Mouse (Mus musculus) CH12.LX (cell line): ENCODE data around the gene Reck. TPM values are rescaled to one million over a fixed set of nuclear protein-coding genes. Genes with fewer than 3 reads are reported as not detected.

Source experiments
- DNase-seq: peaks from one replicate; pipeline ENCODE4 v3.0.0-alpha.2; 2013; ENCODE audit errors: extremely low read depth
- H3K27ac ChIP-seq: 2 replicates; pipeline ENCODE4 v1.5.1; 2012; ENCODE audit warnings: low read depth, mild to moderate bottlenecking, control low read depth, moderate library complexity; ENCODE audit not compliant: insufficient read depth
- H3K27me3 ChIP-seq: replicated peaks from 2 replicates; pipeline ENCODE3; 2012; ENCODE audit warnings: inconsistent platforms
- H3K36me3 ChIP-seq, 2 experiments: replicated peaks in 1 of 2; 2 replicates each; pipeline versions ENCODE3 to v1.6.1; 2012; ENCODE audit warnings: inconsistent platforms in 1 of 2, low read length in 1 of 2, mild to moderate bottlenecking in 1 of 2, mixed read lengths in 1 of 2, moderate library complexity in 1 of 2; ENCODE audit not compliant: control insufficient read depth in 1 of 2, insufficient read depth in 1 of 2
- H3K4me1 ChIP-seq, 2 experiments: 2 replicates each; pipeline ENCODE4 v1.6.1; 2012; ENCODE audit warnings: inconsistent platforms in 1 of 2, moderate library complexity in 1 of 2; ENCODE audit not compliant: insufficient read depth in 2 of 2, control insufficient read depth in 1 of 2
- H3K4me2 ChIP-seq: 2 replicates; pipeline ENCODE4 v1.6.1; 2012; ENCODE audit warnings: low read depth, mild to moderate bottlenecking, control low read depth; ENCODE audit not compliant: poor library complexity, insufficient read depth, severe bottlenecking
- H3K4me3 ChIP-seq, 3 experiments: fragments of 150-350 bp in 1 of 3; sonication (generic) in 1 of 3; replicated peaks in 1 of 3; 2 replicates each; pipeline versions ENCODE3 to v1.5.1; 2011 to 2012; ENCODE audit warnings: low read depth in 2 of 3, low read length in 2 of 3, mild to moderate bottlenecking in 2 of 3, moderate library complexity in 2 of 3, control low read depth in 1 of 3, improper control_type of control experiment in 1 of 3, inconsistent platforms in 1 of 3, mixed read lengths in 1 of 3; ENCODE audit not compliant: poor library complexity in 1 of 3
- H3K79me2 ChIP-seq: replicated peaks from 2 replicates; pipeline ENCODE4 v1.6.1; 2012; ENCODE audit warnings: mild to moderate bottlenecking, moderate library complexity; ENCODE audit not compliant: control insufficient read depth, poor library complexity, insufficient read depth, severe bottlenecking; ENCODE audit errors: extremely low read depth
- H3K9ac ChIP-seq: 2 replicates; pipeline ENCODE4 v1.6.1; 2012; ENCODE audit warnings: low read depth, mild to moderate bottlenecking, control low read depth, moderate library complexity; ENCODE audit not compliant: insufficient read depth
- H3K9me3 ChIP-seq: replicated peaks from 2 replicates; pipeline ENCODE3; 2012; ENCODE audit warnings: low read length, inconsistent platforms, mixed read lengths
- BHLHE40 ChIP-seq: IDR thresholded peaks from 2 replicates; pipeline ENCODE4 v1.6.1; 2011; ENCODE audit warnings: mild to moderate bottlenecking, low read depth, low read length, improper control_type of control experiment
- CHD1 ChIP-seq: IDR thresholded peaks from 2 replicates; pipeline ENCODE4 v1.6.1; 2012; ENCODE audit warnings: low read depth, low read length, improper control_type of control experiment, inconsistent platforms
- CHD2 ChIP-seq: IDR thresholded peaks from 2 replicates; pipeline ENCODE4 v1.6.1; 2011; ENCODE audit warnings: low read length, improper control_type of control experiment
- CTCF ChIP-seq, 2 experiments: IDR thresholded peaks in 1 of 2; conservative IDR thresholded peaks in 1 of 2; 2 replicates each; pipeline ENCODE4 v1.5.1; 2011 to 2012; ENCODE audit warnings: low read depth in 2 of 2, low read length in 2 of 2, improper control_type of control experiment in 1 of 2, inconsistent platforms in 1 of 2, mild to moderate bottlenecking in 1 of 2, moderate library complexity in 1 of 2
- ELF1 ChIP-seq: IDR thresholded peaks from 2 replicates; pipeline ENCODE4 v1.6.1; 2014; ENCODE audit warnings: low read depth, mild to moderate bottlenecking, inconsistent platforms, low read length, improper control_type of control experiment
- EP300 ChIP-seq: IDR thresholded peaks from 2 replicates; pipeline ENCODE4 v1.6.1; 2011; ENCODE audit warnings: low read length, improper control_type of control experiment
- ETS1 ChIP-seq: conservative IDR thresholded peaks from 2 replicates; pipeline ENCODE4 v1.6.1; 2012; ENCODE audit warnings: low read depth, mild to moderate bottlenecking, inconsistent platforms, low read length, improper control_type of control experiment, moderate library complexity
- GABPA ChIP-seq: IDR thresholded peaks from 2 replicates; pipeline ENCODE4 v1.6.1; 2012; ENCODE audit warnings: low read depth, low read length, improper control_type of control experiment, inconsistent platforms; ENCODE audit not compliant: insufficient replicate concordance
- HCFC1 ChIP-seq: IDR thresholded peaks from 2 replicates; pipeline ENCODE4 v1.6.1; 2012; ENCODE audit warnings: low read depth, mild to moderate bottlenecking, inconsistent platforms, low read length, improper control_type of control experiment
- IRF4 ChIP-seq: IDR thresholded peaks from 2 replicates; pipeline ENCODE4 v1.6.1; 2014; ENCODE audit warnings: low read depth, mild to moderate bottlenecking, inconsistent platforms, low read length, improper control_type of control experiment
- JUN ChIP-seq: IDR thresholded peaks from 2 replicates; pipeline ENCODE4 v1.6.1; 2011; ENCODE audit warnings: low read depth, mild to moderate bottlenecking, low read length, improper control_type of control experiment, moderate library complexity; ENCODE audit not compliant: insufficient read depth
- JUND ChIP-seq: conservative IDR thresholded peaks from 2 replicates; pipeline ENCODE4 v1.6.1; 2011; ENCODE audit warnings: low read depth, low read length, improper control_type of control experiment
- KAT2A ChIP-seq: IDR thresholded peaks from 2 replicates; pipeline ENCODE4 v1.6.1; 2012; ENCODE audit warnings: low read length, improper control_type of control experiment, inconsistent platforms; ENCODE audit not compliant: insufficient replicate concordance
- MAFK ChIP-seq: IDR thresholded peaks from 2 replicates; pipeline ENCODE4 v1.6.1; 2011; ENCODE audit warnings: low read length, improper control_type of control experiment; ENCODE audit not compliant: insufficient replicate concordance
- MAX ChIP-seq: IDR thresholded peaks from 2 replicates; pipeline ENCODE4 v1.6.1; 2011; ENCODE audit warnings: low read length, improper control_type of control experiment
- MAZ ChIP-seq: IDR thresholded peaks from 2 replicates; pipeline ENCODE4 v1.6.1; 2012; ENCODE audit warnings: low read depth, mild to moderate bottlenecking, inconsistent platforms, low read length, improper control_type of control experiment, moderate library complexity
- MEF2A ChIP-seq: IDR thresholded peaks from 2 replicates; pipeline ENCODE4 v1.6.1; 2014; ENCODE audit warnings: low read depth, mild to moderate bottlenecking, inconsistent platforms, low read length, improper control_type of control experiment, borderline replicate concordance
- MXI1 ChIP-seq: IDR thresholded peaks from 2 replicates; pipeline ENCODE4 v1.6.1; 2011; ENCODE audit warnings: mild to moderate bottlenecking, low read depth, low read length, improper control_type of control experiment
- MYC ChIP-seq: IDR thresholded peaks from 2 replicates; pipeline ENCODE4 v1.6.1; 2011; ENCODE audit warnings: low read depth, mild to moderate bottlenecking, improper control_type of control experiment, low read length
- NELFE ChIP-seq: IDR thresholded peaks from 2 replicates; pipeline ENCODE4 v1.6.1; 2011; ENCODE audit warnings: low read depth, low read length, improper control_type of control experiment
- NRF1 ChIP-seq: IDR thresholded peaks from 2 replicates; pipeline ENCODE4 v1.6.1; 2014; ENCODE audit warnings: low read depth, mild to moderate bottlenecking, inconsistent platforms, low read length, improper control_type of control experiment, moderate library complexity
- PAX5 ChIP-seq: IDR thresholded peaks from 2 replicates; pipeline ENCODE4 v1.6.1; 2012; ENCODE audit warnings: low read length, inconsistent platforms, mixed read lengths
- POLR2A ChIP-seq: IDR thresholded peaks from 2 replicates; pipeline ENCODE4 v1.6.1; 2011; ENCODE audit warnings: low read depth, mild to moderate bottlenecking, improper control_type of control experiment, low read length
- POLR2AphosphoS2 ChIP-seq: IDR thresholded peaks from 2 replicates; pipeline ENCODE4 v1.6.1; 2011; ENCODE audit warnings: low read depth, low read length, improper control_type of control experiment
- RAD21 ChIP-seq: IDR thresholded peaks from 2 replicates; pipeline ENCODE4 v1.6.1; 2011; ENCODE audit warnings: low read depth, mild to moderate bottlenecking, low read length, improper control_type of control experiment, moderate library complexity
- RCOR1 ChIP-seq: conservative IDR thresholded peaks from 2 replicates; pipeline ENCODE4 v1.6.1; 2012; ENCODE audit warnings: low read depth, mild to moderate bottlenecking, inconsistent platforms, low read length, improper control_type of control experiment
- TBP ChIP-seq: conservative IDR thresholded peaks from 2 replicates; pipeline ENCODE4 v1.6.1; 2011; ENCODE audit warnings: low read depth, low read length, improper control_type of control experiment
- TCF12 ChIP-seq: IDR thresholded peaks from 2 replicates; pipeline ENCODE4 v1.6.1; 2014; ENCODE audit warnings: low read depth, mild to moderate bottlenecking, inconsistent platforms, low read length, improper control_type of control experiment
- UBTF ChIP-seq: IDR thresholded peaks from 2 replicates; pipeline ENCODE4 v1.6.1; 2012; ENCODE audit warnings: low read depth, mild to moderate bottlenecking, inconsistent platforms, low read length, improper control_type of control experiment, moderate library complexity
- USF1 ChIP-seq: IDR thresholded peaks from 2 replicates; pipeline ENCODE4 v1.6.1; 2014; ENCODE audit warnings: low read depth, mild to moderate bottlenecking, inconsistent platforms, low read length, improper control_type of control experiment
- ZC3H11A ChIP-seq: IDR thresholded peaks from 2 replicates; pipeline ENCODE4 v1.6.1; 2012; ENCODE audit warnings: low read depth, mild to moderate bottlenecking, inconsistent platforms, low read length, improper control_type of control experiment
- ZMIZ1 ChIP-seq: IDR thresholded peaks from 2 replicates; pipeline ENCODE4 v1.6.1; 2012; ENCODE audit warnings: low read depth, mild to moderate bottlenecking, inconsistent platforms, low read length, improper control_type of control experiment
- dilution Hi-C: fragments of 300-500 bp; cut with MboI; formaldehyde crosslinking; loops from 2 replicates; pipeline ENCODE4 v1.14.3; 2020; ENCODE audit warnings: low sequenced_read_pairs; ENCODE audit not compliant: extremely low pct_unique_long_range_greater_than_20kb, extremely low pct_ligation_motif_present
- in situ Hi-C: fragments of 300-500 bp; cut with MboI; formaldehyde crosslinking; loops from 3 replicates; pipeline ENCODE4 v1.14.3; 2019; ENCODE audit warnings: low sequenced_read_pairs, low pct_ligation_motif_present, low pct_unique_long_range_greater_than_20kb, mixed read lengths
- polyA plus RNA-seq: library from polyadenylated mRNA; unstranded; fragments of >175 nt; gene quantifications from 2 replicates; pipeline ENCODE4 v1.2.1, GENCODE M21; 2012; ENCODE audit warnings: low read depth; ENCODE audit not compliant: insufficient read length
- total RNA-seq, 2 experiments: library from RNA; depleted of rRNA; stranded (reverse); fragments of 300-350 nt in 1 of 2; fragments of >200 nt in 1 of 2; gene quantifications; 2 replicates each; pipeline ENCODE4 v1.2.3; 2012 to 2014

Reck gene
- total and polyA plus RNA-seq, 3 experiments = 0.44 to 1.8 (median 0.68) TPM

GRCm38 (mm10) chr4:43897209-43897608 is 21.9 kb downstream of the Reck start:
- Histone ChIP-seq H3K79me2 (no peaks in the 10 kb centered on the region), H3K9ac (no peak overlapping the region), H3K27me3 (no peaks in the 10 kb centered on the region), H3K36me3 (no peaks in the 10 kb centered on the region), H3K4me2 (no peak overlapping the region), H3K4me3 (no peak overlapping the region), H3K4me1 (peaks cover 16 to 45% of the 10 kb centered on the region in 2 experiments), H3K27ac (no peak overlapping the region), H3K9me3 (no peaks in the 10 kb centered on the region)
- dilution Hi-C loops (no loop called here), in situ Hi-C loops (no loop called here)
- no peak for TF ChIP-seq NELFE
- TF ChIP-seq MXI1 = no peak
- TF ChIP-seq TBP = no peak
- TF ChIP-seq RAD21 = no peak
- TF ChIP-seq BHLHE40 = no peak
- no peak for TF ChIP-seq MAFK
- no peak for TF ChIP-seq USF1
- TF ChIP-seq GABPA = no peak
- TF ChIP-seq EP300 = no peak
- TF ChIP-seq POLR2A = no peak
- TF ChIP-seq CTCF (conservative IDR thresholded peaks at IDR 0.05 in 1 of 2, IDR thresholded peaks at IDR 0.05 in 1 of 2; ENCODE audit: low read depth in 2 of 2, low read length in 2 of 2) = no peak
- DNase-seq = peak; percentile 20

DNA sequence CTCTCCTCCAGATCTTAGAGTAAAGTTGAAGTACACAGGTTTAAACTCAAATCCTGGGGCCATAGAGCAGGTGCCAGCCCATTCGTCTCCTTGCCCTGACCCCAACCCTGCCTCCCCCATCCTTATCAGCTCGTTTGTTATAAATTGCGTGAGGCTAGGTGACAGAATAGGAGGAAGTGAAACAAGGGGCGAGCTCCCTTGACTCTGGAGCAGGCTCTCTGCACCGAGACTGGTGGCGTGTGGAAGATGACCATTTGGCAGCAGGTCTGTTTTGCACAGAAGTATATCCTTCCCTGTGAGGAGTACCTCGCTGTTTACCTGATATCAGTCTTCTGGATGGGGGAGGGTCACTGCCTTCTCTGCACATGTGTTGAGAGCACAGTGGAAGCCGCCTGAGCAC is 23.9 kb downstream of the Reck start:
- no peak overlapping the region for H3K4me3 ChIP-seq
- H3K36me3 ChIP-seq = no peaks in the 10 kb centered on the region
- dilution Hi-C loops = no loop called here
- H3K4me1 ChIP-seq = peaks cover 18 to 65% of the 10 kb centered on the region in 2 experiments
- H3K27ac ChIP-seq = peak overlapping the region; percentile 38; the same call in 1 of the 2 replicates
- H3K4me2 ChIP-seq = peak overlapping the region; percentile 42
- no peaks in the 10 kb centered on the region for H3K79me2 ChIP-seq
- H3K9me3 ChIP-seq = no peaks in the 10 kb centered on the region
- no peaks in the 10 kb centered on the region for H3K27me3 ChIP-seq
- 0 out of 2 replicates have a peak overlapping the region, but pooled peaks have one; percentile 12 for H3K9ac ChIP-seq
- peak; percentile 79 for DNase-seq
- in situ Hi-C loops = no loop called here
- TF ChIP-seq CHD1 = no peak
- no peak for TF ChIP-seq UBTF
- no peak for TF ChIP-seq NRF1
- peak; percentile 58; the same call in 1 of the 2 replicates for TF ChIP-seq CHD2
- TF ChIP-seq ZMIZ1 = no peak
- TF ChIP-seq MYC = 0 out of 2 replicates have a peak, but pooled peaks have one; percentile 11
- peak; percentile 94 for TF ChIP-seq IRF4
- no peak for TF ChIP-seq MAZ
- no peak for TF ChIP-seq JUND
- TF ChIP-seq GABPA = no peak
- peak; percentile 32; the same call in 1 of the 2 replicates for TF ChIP-seq POLR2A
- TF ChIP-seq ETS1 = no peak
- TF ChIP-seq USF1 = no peak
- TF ChIP-seq MEF2A = no peak
- peak; percentile 34; the same call in 1 of the 2 replicates for TF ChIP-seq RCOR1
- TF ChIP-seq TBP = no peak
- no peak for TF ChIP-seq RAD21
- TF ChIP-seq ZC3H11A = no peak
- TF ChIP-seq PAX5 = no peak
- TF ChIP-seq POLR2AphosphoS2 = no peak
- no peak for TF ChIP-seq NELFE
- 0 out of 2 replicates have a peak, but pooled peaks have one; percentile 48 for TF ChIP-seq MAX
- TF ChIP-seq KAT2A = no peak
- no peak for TF ChIP-seq CTCF (conservative IDR thresholded peaks at IDR 0.05 in 1 of 2, IDR thresholded peaks at IDR 0.05 in 1 of 2; ENCODE audit: low read depth in 2 of 2, low read length in 2 of 2)
- no peak for TF ChIP-seq HCFC1
- no peak for TF ChIP-seq JUN
- TF ChIP-seq ELF1 = no peak
- TF ChIP-seq BHLHE40 = no peak
- peak; percentile 54; the same call in 1 of the 2 replicates for TF ChIP-seq TCF12
